Mouse (Mus musculus): Measurements from ENCODE around the gene Celsr3.

DNA sequence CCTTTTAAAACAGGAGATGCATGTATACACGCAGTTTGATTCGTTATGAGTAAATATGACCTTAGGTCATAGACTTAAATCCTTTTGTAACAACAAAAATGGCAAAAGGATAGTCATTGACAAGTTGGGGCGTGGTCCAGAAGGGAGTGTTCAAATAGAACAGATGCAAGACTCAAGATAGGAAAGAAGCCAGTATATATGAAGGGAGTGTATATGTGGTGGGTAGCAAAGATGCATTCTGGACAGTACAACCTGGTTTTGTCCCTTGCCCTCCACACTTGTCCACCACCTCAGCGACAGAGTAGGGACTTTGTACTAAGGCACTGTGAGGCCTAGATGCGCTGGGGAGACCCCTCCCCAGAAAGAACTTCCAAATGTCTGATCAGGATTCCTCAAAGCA, 18.4 kb upstream of the Celsr3 start:
- no peak for TF ChIP-seq CTCF (IDR thresholded peaks at IDR 0.05; ENCODE audit: low read depth, low read length)
- TF ChIP-seq POLR2A (IDR thresholded peaks at IDR 0.05; ENCODE audit: borderline replicate concordance, low read depth, low read length) = no peak

All from bone marrow macrophage, adult 2 months (primary cell).